Mouse (Mus musculus): ENCODE data around the gene Med24.

Gene Med24

DNA sequence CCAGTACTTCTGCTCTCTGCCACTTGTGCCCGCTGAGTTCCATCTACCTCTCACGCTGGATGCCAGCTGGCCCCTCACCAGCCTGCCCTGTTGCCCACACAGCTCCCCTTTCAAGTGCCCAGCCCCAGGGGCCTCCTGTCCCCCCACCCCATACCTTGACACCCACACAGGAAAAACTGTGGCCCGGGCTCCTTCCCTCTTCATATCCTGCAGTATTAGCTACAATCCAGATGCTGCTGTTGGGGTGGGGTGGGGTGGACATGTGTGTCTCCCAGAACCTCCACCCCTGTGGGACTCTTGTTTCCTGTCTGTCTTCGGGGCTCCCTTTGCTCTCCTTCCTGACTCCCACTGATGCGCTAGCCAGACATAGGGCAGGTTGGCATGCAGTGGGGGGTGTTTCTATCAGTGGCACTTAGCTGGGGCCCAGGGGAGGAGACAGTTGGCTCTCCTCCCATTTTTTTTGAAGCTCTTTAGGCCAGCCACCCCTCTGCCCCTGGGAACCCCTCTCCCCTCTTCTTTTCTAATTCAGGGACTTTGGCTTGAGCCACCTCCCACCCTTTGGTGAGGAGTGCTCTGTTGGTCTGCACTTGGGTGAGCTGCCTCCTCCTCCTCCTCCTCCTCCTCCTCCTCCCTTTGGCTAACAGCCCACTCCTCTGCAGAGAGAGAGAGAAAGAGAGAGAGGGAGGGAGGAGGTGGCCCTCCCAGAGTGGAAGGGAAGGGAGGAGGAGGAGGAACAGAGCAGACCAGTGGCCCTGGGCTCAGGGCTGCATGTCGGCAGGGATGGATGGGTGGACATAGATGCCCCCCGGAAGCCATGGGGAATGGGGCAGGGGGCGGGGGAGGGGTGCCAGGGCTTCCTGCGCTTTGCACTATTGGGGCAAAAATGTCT is 36.4 kb upstream of the Med24 start:
- no peak for DNase-seq (ENCODE audit: low spot score)

DNA sequence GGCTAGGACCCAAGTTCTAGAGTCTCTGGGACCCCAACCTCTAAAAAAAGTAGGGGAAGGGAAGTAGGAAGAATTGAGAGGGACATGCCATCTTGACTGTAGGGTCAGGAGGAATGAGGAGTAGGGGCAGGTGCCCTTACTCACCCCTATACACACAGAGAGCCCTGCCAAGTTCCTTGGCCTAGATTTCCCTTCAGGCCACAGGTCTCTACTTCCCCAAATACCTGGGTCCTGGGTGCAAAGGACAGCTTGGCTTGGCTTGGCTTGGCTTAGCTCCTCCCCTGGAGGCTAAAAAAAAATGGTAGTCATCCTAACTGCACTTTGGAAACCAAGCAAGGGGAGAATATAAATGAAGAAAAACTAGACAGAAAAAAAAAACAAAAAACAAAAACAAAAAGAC is 35.5 kb upstream of the Med24 start:
- DNase-seq (ENCODE audit: low spot score), result no peak

DNA sequence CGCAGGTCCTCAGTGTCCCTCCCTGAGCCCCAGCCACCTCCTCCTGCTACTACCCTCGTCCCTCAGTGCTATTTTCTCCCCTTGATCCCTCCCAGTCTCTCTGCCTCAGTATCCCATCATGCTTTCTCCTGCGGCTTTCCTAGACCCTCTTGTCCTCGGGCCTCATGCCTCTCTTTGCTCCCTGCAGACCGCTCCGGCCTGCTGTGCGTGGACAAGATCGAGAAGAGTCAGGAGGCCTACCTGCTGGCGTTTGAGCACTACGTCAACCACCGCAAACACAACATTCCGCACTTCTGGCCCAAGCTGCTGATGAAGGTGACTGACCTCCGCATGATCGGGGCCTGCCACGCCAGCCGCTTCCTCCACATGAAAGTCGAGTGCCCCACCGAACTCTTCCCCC is 34.9 kb upstream of the Med24 start:
- DNase-seq (ENCODE audit: low spot score), result no peak

DNA sequence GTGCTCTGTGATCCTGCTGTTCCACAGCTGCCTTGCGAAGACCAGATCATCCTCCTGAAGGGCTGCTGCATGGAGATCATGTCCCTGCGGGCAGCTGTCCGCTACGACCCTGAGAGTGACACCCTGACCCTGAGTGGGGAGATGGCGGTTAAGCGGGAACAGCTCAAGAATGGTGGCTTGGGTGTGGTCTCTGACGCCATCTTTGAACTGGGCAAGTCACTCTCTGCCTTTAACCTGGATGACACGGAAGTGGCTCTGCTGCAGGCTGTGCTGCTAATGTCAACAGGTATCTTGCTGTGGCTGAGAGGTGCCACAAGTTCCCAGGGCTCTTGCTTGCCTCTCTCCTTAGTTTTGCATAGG is 34.2 kb upstream of the Med24 start:
- DNase-seq (ENCODE audit: low spot score), result no peak

DNA sequence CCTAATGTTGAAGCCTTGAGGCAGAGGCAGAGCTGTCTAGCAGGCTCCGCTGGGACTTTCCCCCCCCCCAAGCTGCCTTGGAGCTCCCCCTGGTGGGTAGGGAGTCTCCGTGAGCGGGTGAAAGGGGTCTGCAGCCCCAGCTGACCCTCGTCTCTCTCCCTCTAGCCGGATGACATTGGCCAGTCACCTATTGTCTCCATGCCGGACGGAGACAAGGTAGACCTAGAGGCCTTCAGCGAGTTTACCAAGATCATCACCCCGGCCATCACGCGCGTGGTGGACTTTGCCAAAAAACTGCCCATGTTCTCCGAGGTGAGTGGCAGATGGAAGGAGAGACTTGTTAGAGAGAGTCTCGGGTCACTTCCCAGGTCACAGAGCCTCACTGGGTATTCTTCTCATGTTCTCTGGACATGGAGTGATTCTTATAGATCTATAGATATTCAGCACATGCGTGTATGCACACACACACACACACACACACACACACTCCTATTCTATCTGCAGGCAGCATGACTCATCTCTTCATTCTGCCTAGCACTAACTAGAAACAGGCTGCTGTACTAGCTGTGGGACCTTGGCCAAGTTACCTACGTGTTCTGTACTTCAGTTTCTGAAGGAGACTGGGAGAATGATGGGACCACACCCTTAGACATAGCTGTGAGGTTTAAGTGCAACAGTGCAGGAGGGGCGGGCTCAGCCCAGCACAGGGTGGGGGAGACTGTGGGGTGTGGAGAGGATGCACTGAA is 33.7 kb upstream of the Med24 start:
- DNase-seq (ENCODE audit: low spot score), result no peak

DNA sequence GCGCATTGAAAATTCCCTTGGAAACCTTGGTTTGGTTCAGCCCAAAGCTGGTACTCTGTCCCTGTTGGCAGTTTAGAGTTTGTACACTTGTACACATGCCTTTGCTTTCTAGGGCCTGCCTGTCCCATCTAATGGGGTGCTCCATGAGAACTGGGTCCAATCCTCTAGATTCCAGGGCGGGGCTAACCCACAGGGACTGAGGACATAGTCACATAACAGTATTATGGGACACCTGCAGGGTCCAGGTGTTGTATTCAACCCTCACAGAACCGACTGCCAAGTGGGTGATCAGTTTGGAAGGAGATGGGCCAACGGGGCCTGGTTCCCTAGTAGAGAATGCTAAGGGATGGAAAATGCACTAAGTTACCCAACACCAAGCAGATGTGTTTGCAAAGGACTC is 32.7 kb upstream of the Med24 start:
- no peak for DNase-seq (ENCODE audit: low spot score)

DNA sequence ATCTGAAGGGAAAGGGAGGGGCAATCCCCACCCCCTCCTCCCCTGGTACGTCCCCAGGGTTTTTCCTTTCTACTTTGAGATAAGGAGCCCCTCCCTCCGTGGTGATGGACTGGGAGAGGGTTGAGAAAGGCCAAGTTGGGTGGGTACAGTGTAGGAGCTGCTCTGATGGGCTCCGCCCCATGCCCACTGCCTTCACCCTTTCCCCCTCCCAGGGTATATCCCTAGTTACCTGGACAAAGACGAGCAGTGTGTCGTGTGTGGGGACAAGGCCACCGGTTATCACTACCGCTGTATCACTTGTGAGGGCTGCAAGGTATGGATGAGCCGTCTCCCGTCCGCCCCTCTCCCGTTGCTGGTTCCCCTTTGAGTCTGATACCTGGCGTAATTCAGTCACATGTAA is 27.5 kb upstream of the Med24 start:
- DNase-seq (ENCODE audit: low spot score), result no peak

DNA sequence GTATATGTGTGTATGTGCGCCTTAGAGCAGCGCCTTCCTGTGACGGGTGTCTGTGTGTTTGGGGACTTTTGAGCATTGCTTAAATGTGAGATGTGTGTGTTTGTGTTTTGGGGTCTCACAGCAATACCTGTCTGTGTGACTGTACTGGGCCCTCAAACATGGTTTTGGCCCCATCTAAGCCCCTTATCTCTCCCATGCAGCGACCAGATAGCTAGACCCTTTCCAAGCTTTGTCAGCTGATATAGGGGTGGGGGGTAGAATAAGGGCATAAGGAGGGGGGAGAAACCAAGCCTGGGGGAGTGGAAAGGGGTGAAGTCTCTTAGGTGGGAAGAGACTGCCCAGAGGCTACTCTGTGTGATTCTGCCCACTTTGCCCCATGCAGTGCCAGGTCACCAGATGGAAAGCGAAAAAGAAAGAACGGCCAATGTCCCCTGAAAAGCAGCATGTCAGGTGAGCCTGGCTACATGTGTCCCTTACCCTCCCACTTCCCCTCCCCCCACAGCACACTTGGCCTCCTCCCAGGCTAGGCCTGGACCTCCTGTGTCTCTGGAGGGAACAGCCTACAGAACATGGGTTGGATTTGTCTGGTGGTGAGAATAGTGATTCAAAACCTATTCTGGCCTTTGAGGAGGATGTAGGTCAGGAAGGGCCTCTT is 26.6 kb upstream of the Med24 start:
- no peak for DNase-seq (ENCODE audit: low spot score)

DNA sequence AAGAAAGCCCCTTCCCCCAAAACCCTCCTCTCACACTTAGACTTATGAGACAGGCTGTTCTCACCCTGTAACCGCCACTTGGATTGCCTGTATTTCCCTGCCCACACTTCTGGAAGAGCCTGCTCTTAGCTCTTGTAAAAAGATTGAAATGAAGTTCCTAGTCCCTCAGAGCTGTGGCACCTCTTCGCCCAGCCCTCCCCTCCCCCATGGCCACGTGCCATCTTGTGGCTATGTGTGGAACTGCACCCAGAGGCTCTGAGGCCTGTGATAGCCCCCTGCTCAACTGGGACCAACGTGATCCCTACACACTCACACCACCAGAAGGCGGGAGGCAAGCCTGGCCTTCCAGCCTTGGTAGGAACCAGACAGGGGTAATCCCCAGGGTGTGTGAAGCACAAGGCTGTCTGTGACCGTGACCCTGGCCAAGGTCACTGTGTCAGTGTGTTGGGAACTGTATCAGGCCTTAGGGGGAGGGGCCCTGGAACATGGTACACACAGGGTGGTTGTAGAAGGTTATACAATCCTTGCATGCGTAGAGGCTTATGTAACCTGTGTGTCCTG is 25.5 kb upstream of the Med24 start:
- peak; percentile 84 for DNase-seq (ENCODE audit: low spot score)

DNA sequence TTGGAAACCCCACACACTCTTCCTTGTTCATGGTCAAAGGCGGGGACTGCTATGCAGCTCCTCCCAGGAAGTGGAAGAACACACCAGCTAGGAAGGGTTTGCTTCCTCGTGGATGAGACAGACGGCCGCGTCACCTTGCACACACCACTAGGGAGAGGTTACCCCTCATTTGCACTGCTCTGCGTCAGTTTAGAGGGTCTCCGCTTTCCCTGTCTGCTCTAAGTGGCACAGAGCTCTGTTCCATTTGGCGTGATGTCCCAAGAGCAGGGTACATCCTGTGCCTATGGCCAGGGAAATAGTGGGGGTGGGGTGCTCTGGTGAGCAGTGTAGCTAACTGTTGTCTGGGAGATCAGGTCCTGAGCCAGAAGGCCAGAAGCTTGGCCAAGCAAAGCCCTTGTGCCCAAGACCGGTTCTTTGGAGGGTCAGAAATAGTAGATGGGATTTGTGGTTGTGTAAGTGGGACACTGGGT is 25.0 kb upstream of the Med24 start:
- DNase-seq (ENCODE audit: low spot score), result no peak

DNA sequence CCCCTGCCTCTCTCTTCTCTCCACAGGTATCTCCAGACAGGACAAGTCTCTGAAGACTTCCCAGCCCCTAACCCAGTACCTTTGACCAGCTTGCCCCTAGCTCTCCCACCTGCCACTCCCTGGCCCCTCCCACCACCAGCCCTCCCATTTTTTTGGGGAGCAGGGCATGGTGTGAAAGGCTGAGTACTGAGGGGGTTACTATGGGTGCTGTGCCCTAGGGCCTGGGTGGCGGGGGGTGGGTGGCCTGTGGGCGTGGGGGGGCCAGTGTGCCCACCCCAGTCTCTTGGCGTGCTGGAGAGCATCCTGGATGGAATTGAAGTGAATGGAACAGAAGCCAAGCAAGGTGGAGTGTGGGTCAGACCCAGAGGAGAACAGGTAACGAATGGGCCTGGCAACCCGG is 24.0 kb upstream of the Med24 start:
- no peak for DNase-seq (ENCODE audit: low spot score)

DNA sequence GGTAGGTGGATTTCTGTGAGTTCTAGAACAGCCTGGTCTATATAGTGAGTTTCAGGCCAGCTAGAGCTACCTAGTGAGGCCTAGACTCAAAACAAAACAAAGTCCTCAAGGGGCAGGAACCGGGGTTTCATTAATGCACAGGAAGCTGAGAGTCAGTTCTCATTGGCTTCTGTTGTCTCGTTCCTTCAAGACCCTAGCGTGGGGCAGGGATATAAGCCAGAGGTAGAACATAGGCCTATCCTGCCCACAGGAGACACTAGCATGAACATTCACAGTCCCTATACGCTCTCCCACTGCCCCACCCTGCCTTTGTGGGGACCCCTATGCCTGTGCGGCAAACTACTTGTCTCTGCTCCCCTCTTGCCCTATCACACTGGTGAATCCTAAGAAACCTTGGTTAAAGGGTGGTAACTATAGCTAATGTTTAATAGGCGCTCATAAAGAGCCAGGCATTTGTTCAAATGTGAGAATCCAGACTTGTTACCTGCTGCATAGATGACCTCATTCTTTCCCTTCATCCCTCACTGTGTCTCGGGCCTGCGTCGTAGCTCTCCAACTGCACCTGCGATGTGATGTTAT is 23.4 kb upstream of the Med24 start:
- DNase-seq (ENCODE audit: low spot score), result no peak

DNA sequence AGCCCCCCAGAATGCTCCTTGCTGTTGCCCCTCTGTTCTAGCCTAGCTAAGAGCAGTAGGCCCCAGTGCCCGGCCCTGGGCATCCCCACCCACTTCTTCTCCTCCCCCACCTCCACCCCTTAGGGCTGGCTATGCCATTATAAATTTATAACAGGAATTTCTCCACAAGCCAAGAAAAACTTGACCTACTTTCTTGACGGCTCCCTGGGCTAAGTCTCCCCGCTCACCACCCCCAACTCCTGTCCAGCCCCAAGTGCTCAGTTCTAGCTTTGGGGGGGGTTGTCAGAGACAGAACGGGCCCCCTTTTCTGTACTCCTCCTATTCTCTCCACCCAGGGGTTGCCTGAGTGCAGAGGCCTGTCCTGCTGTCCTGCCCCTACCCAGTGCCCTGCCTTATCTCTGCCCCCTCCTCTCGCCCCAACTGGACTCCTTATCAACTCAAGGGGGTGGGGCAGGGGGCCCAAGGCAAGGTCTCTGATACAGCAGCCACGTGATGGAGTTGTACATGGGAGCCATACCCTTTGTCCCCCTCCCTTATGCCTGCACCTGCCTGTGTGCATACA is 22.1 kb upstream of the Med24 start:
- DNase-seq (ENCODE audit: low spot score), result no peak

DNA sequence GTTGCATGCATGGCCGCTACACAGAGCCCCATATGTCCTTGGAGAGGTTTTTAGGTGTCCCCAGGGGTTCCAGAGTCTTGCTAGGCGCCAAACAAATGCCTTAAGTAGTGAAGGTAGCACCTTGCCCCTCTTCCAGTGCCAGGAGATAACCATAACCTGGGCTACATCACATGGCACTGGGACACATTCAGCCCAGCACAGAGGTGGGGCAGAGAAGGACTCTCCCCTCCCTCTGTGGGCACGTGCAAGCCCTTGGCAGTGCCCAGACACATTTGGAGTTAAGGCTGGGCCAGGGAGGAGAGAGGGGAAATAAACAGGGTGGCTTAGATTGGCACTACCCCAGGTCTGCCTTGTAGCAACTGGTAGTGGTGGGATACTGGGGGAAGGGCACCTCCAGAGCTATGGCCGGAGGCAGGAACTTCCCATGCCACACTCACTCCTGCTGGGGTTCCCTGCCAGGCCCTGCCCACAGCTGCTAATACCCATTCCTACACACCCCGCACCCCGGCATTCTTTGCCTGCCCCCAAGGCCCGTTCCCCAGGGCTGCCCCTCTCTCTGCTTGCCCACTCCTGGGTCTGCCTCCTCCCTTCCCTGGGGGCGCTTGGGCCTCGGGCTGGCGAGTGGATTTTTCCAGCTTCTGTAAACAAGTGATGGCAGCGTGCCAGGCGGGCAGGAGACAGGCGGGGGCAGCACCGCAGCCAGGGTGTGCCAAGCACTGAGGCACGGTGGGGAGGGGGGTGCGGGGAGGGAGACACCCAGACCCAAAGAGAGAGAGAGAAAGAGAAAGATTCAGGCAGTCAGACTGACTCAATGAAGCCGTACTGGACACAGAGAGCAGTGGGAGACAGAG is 21.3 kb upstream of the Med24 start:
- DNase-seq (ENCODE audit: low spot score), result no peak

DNA sequence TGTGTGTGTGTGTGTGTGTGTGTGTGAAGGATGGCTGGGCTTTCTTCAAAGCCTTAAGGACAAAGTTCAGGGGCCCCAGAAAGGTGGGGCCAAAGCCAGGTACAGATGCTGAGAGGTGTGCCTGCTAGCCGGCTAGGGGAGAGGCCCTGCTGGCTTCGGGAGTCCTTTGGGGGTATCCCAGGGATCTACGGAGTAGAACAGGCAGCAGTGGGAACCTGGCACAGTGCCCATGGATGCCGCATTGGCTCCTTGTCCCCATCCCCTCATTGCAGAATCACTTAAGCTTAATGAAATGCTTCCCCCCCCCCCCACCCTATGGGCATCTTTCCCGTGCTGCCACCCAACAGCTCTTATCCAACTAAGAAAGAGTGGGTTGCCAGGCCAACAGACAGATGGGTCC is 20.5 kb upstream of the Med24 start:
- DNase-seq (ENCODE audit: low spot score), result no peak

DNA sequence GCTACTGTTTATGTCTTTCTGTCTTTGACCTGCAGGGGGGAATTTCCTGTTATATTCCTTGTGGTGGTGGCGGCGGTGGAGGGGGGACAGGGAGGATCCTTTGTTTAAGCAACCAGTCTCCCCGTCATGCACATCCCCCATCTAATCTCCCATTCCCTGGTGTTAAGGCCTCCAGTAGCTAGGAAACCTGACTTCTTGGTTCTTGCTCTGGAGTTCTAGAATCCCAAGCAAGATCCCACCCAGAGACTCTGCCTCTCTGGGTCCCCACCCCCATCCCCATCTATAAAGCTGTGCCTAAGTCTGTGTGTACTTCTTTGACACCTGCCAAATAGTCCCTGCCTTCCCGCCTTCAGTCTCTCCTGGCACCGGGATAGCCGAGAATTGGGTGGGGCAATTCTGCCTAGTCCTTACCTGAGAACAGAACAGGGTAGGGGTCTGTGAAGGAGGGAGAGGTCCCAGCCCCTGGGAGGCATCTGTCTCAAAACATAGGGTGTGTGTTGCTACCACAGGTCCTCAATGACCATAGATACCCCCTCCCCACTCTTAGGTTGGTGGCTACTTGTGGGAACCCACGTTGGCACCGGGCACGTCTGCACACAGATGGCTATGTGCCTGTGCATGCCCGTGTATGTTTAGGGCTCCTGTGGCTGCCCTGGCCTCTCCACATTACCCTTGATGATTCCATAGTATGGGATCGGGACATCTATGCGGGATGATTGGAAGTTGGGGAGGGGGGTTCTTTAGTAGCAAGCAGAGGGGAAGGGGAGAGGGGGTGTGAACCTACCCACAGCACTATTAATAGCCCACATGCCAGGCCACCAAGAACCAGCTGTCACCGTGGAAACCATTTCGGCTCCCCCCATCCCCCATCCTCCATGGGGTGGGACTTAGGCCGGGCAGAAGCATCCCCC is 19.5 kb upstream of the Med24 start:
- peak; percentile 28 for DNase-seq (ENCODE audit: low spot score)

DNA sequence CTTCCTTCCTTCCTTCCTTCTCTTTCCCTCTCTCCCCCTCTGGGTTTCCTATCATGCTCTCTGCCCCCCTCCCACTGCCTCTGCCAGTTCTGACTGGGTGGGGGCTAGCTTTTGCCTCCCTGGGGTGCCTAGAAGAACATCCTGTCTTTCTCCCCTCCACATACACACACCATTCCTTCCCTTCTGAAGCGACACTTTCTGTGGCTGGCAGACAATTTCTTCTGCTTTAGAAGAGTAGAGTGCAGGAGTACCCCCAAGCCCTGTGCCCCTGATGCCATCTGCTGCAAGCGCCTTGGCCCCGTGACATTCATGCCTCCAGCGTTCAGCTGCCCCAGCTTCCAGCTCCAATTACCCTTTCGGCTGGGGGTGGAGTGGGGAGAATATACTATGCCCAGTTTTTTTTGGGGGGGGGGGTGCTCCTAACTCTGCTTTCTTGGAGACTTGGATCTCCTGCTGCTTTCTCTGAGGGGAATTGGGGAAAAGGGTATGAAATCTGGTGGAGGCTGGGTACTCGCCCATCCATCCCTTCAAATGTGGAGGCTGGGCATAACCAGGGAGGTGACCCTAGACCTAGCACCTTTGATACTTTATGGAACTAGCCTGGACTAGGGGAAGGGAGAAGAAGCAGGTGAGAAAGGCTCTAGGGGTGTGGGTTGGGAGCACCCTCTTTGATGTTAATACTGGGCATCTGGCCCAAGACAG is 18.7 kb upstream of the Med24 start:
- DNase-seq (ENCODE audit: low spot score), result no peak

DNA sequence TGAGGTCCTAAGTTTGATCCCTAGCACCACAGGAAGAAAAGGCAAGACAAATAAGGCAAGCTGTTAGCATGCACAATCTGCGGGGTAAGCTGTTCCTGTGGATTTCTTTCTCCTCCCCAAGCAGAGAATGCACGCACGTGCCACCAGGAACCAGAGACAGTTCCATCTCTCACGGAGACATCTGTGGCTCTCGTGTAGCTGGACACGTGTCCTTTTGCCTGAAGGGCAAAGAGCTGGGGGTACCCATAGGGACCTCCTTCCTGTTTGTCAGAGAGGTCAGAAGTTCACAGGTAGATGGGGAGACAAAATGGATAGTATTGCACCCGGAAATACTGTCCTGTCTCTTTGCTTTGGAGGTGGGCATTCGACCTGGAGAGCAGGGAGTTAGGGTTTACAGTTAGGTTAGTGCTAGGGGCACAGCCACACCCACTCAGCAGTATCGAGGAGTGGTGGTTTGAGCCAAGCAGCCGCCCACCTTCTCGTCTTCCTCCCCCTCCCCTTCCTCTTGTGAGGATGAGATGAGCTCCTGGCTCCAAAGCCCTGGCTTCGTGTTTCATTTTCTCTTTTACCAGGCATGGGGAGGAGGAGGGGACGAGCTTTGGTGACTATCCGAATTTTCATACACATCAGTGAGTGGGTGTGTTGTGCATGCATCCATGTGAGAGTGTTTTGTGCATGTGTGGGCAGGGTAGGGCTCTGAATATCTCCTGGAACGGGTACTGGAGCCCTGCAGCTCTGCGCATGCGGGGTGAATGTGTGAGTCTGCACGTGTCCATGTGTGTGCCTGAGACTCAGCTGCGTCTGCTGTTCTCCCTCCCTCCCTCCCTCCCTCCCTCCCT is 17.8 kb upstream of the Med24 start:
- peak; percentile 89 for DNase-seq (ENCODE audit: low spot score)

All from embryo, embryonic 10 days (tissue).